Mouse (Mus musculus) liver, embryonic 15.5 days (tissue): ENCODE measurements around the gene Gstp2. TPM values are rescaled to one million over a fixed set of nuclear protein-coding genes. Genes with fewer than 3 reads are reported as not detected.

ENCODE experiments used
- ATAC-seq: fragments of 200-750 bp; cut with Nextera tagmentation; 2 replicates; pipeline ENCODE4 v1.8.0; 2017; ENCODE audit warnings: moderate number of reproducible peaks, mild to moderate bottlenecking, moderate library complexity; ENCODE audit not compliant: insufficient read depth
- H3K27ac ChIP-seq: fragments of 300-500 bp; sonication (generic); replicated peaks from 2 replicates; pipeline ENCODE4 v1.5.1; 2015; ENCODE audit warnings: mild to moderate bottlenecking, inconsistent platforms
- H3K27me3 ChIP-seq: fragments of 300-500 bp; sonication (generic); 2 replicates; pipeline ENCODE4 v1.6.1; 2015; ENCODE audit warnings: mild to moderate bottlenecking, inconsistent platforms
- H3K36me3 ChIP-seq: fragments of 300-500 bp; sonication (generic); replicated peaks from 2 replicates; pipeline ENCODE4 v1.6.1; 2015; ENCODE audit warnings: moderate library complexity, mild to moderate bottlenecking, inconsistent platforms
- H3K4me1 ChIP-seq: fragments of 300-500 bp; sonication (generic); replicated peaks from 2 replicates; pipeline ENCODE4 v1.6.1; 2015; ENCODE audit warnings: inconsistent platforms
- H3K4me2 ChIP-seq: fragments of 300-500 bp; sonication (generic); 2 replicates; pipeline ENCODE4 v1.6.1; 2015; ENCODE audit warnings: moderate library complexity, mild to moderate bottlenecking, inconsistent platforms
- H3K4me3 ChIP-seq: fragments of 300-500 bp; sonication (generic); replicated peaks from 2 replicates; pipeline ENCODE4 v1.5.1; 2015; ENCODE audit warnings: mild to moderate bottlenecking, inconsistent platforms
- H3K9ac ChIP-seq: fragments of 300-500 bp; sonication (generic); 2 replicates; pipeline ENCODE4 v1.6.1; 2015; ENCODE audit warnings: moderate library complexity, mild to moderate bottlenecking, inconsistent platforms
- H3K9me3 ChIP-seq: fragments of 300-500 bp; sonication (generic); replicated peaks from 2 replicates; pipeline ENCODE4 v1.6.1; 2016; ENCODE audit warnings: inconsistent platforms
- WGBS: fragments of 180-500 bp; shearing (Covaris S2); methylation state at CpG from one replicate; pipeline ENCODE4 v1.1.7; 2015; ENCODE audit warnings: mixed read lengths; ENCODE audit not compliant: insufficient replicate concordance; 5-methylcytosine and 5-hydroxymethylcytosine counted together
- polyA plus RNA-seq: library from polyadenylated mRNA; unstranded; fragments of >200 nt; fragmentation: Nextera tagmentation; extraction: Ambion mirVana; gene quantifications from 2 replicates; pipeline ENCODE4 v1.2.1, GENCODE M21; 2015

Gstp2 gene
- polyA plus RNA-seq: 7.7 and 8.0 TPM in 2 replicates

DNA sequence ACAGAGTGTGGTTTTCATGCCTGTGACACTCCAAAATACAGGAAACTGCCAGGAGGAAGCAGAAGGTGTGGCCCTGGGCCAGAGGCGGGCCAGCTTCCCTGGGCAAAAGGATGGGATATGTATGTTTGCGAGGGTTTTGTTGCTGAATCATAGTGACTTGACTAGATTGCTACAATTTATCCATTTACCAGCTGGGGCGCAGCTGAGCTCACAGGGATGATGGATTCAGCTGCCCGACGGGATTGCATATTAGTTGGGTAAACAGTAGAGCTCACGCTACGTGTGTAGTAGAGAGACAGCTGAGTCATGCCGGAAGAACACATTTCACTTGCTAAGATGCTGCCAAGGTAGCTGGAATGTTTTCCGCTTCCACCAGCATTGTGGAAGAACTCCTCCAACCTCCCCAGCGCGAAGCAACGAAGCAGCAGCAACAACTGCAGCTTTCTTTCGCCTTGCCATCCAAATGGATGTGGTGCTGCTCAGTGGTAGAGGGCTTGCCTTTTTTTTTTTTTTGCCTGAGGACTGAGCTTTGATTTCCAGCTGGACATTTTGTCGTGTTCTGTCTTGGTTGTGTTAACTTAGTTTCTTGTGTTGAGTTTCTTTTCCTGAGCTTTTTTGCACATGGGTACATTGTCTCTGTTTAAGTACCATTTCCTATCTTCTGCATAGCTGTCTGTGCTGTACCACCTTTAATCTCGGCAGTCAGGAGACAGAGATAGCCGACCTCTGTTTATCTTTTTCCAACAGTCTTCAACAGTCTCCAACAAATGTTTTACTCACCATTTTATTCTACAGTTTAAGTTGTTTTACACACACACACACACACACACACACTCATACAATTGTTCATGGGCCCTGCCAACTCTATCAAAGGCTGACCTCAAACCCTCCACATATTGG, at the start of gene Gstp2:
Gene Gstp2 (minus strand): TSS at position 58 of the 900 bp plus-strand sequence.
- peak; percentile 79 for ATAC-seq
- peak within 1 kb of the TSS; percentile 30 for H3K4me3 ChIP-seq
- WGBS: 49% methylated on average over 16 of the region's 16 CpGs

DNA sequence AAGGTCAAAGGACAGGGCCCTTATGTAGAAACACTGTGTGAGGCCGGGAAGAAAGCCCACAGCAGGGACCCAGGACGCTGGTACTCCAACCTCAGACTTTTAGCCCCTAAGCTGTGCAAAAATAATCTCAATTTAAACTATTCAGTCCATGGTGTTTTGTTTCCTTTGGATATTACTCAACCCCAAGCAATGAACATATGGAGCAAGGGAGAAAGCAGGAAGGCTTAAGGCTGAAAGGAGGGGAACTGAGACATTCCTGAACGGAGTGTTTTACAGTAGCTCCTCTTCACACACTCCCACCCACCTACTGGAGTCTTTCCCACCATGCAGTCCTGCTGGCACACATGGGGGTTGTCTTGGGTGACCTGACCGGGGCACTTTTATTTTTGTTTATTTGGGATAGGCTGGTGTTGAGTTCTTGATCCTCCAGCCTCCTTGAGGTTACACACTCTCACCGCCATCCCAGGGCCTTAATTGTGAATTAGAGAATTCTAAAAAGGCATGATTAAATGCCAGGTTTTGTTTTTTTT, 49.0 kb upstream of the Gstp2 start:
- Histone ChIP-seq H3K27me3 (peaks cover 5% of the 10 kb centered on the region), H3K27ac (no peak overlapping the region), H3K4me2 (no peak overlapping the region), H3K4me3 (no peak overlapping the region), H3K4me1 (peaks cover 45% of the 10 kb centered on the region), H3K9me3 (no peaks in the 10 kb centered on the region), H3K9ac (no peak overlapping the region), H3K36me3 (peaks cover 6% of the 10 kb centered on the region; the same call in 1 of the 2 replicates)
- WGBS: 74% methylated on average over 5 of the region's 5 CpGs
- no peak for ATAC-seq

More for the DNA sequence above, at the start of gene Gstp2:
- H3K9ac ChIP-seq: peak within 1 kb of the TSS; percentile 31; the same call in 1 of the 2 replicates
- H3K9me3 ChIP-seq: no peaks in the 10 kb centered on the region
- H3K27me3 ChIP-seq: no peaks in the 10 kb centered on the region
- peak within 1 kb of the TSS; percentile 57 for H3K4me2 ChIP-seq
- H3K4me1 ChIP-seq: peaks cover 48% of the 10 kb centered on the region
- H3K27ac ChIP-seq: peak within 1 kb of the TSS; percentile 96
- H3K36me3 ChIP-seq: no peaks in the 10 kb centered on the region

DNA sequence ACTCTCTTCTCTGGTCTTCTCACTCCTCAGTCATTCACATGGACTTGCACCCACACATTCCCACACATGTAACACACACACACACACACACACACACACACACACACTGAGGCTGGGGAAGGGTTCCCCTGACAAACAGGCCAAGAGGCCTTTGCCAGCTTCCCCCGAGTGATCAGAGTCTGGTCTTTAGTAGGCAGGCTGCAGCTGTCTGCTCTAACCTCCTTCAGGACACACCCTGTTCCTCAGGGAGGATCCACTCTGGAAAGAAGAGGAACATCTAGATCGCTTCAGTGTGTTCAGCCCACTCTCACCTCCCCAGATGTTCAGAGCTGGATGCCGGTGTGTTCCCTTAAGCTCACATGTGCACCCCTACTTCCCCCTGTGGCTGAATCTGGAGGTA, 48.5 kb upstream of the Gstp2 start:
- Histone ChIP-seq H3K4me2 (no peak overlapping the region), H3K9ac (no peak overlapping the region), H3K36me3 (peaks cover 6% of the 10 kb centered on the region; the same call in 1 of the 2 replicates), H3K27me3 (peaks cover 3% of the 10 kb centered on the region), H3K4me1 (peaks cover 40% of the 10 kb centered on the region), H3K4me3 (no peak overlapping the region), H3K27ac (no peak overlapping the region), H3K9me3 (no peaks in the 10 kb centered on the region)
- no peak for ATAC-seq
- WGBS: 69% methylated on average over 3 of the region's 3 CpGs

DNA sequence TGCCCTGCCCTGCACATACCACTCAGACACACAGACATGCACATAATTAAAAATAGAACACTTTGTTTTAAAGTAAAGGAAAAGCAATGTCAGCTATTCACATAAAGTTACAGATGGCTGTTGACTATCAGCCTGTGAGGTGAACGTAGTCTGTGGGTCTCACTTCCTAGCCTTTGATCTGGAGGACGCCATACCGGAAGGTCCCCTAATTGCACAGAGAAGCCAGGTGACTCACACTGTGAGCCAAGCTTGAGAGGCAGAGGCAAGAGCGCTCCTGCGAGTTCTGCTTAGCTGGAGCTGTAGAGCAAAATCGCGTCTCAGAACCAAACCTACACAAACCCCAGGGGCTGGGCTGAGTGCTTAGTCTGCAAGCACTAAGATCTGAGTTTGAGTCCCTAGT, 47.9 kb upstream of the Gstp2 start:
- H3K36me3 ChIP-seq: peaks cover 6% of the 10 kb centered on the region; the same call in 1 of the 2 replicates
- no peak for ATAC-seq
- H3K27ac ChIP-seq: no peak overlapping the region
- H3K9me3 ChIP-seq: no peaks in the 10 kb centered on the region
- 76% methylated on average over 7 of the region's 7 CpGs for WGBS
- no peak overlapping the region for H3K4me2 ChIP-seq
- peaks cover 9% of the 10 kb centered on the region for H3K27me3 ChIP-seq
- H3K4me1 ChIP-seq: peaks cover 34% of the 10 kb centered on the region
- no peak overlapping the region for H3K9ac ChIP-seq
- no peak overlapping the region for H3K4me3 ChIP-seq

DNA sequence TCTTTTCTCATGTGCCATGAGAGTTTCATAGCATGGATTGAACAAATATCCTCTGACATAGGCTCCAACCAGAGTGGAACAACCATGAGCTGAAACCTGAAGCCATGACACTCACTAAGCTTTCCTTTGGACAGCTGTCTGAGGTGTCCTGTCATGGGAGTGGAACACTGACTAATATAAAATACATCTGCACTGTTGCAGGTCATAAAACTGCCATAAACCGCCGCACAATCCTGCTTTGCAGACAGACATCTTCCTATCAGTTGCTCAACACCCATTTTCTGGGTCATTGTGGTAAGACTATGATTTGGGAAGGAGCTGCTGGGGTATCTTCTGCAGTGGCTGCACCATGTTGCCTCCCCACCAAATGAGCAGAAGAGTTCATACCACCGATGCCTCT, 46.9 kb upstream of the Gstp2 start:
- WGBS: 45% methylated on average over 3 of the region's 3 CpGs
- no peak for ATAC-seq
- no peak overlapping the region for H3K4me2 ChIP-seq
- H3K9me3 ChIP-seq: no peaks in the 10 kb centered on the region
- H3K4me1 ChIP-seq: peaks cover 30% of the 10 kb centered on the region
- H3K4me3 ChIP-seq: no peak overlapping the region
- H3K36me3 ChIP-seq: no peaks in the 10 kb centered on the region
- H3K27me3 ChIP-seq: peaks cover 11% of the 10 kb centered on the region
- no peak overlapping the region for H3K27ac ChIP-seq
- H3K9ac ChIP-seq: no peak overlapping the region

DNA sequence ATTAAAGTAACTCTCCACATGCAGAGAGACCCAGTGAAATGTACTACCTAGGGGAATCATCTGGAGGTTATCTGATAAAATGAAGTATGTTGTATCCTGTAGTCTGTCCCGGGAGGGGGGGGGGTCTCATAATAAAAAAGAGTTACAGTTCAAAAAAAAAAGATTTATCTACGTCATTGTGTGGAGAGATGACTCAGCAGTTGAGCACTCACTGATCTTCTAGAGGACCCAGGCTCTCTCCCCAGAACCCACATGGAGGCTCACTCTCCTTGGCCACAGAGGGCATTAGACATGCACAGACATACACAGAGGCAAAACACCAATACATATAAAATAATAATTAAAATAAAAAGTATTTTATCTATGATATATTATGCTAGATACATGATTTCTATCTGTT, 45.6 kb upstream of the Gstp2 start:
- Histone ChIP-seq H3K36me3 (no peaks in the 10 kb centered on the region), H3K27ac (no peak overlapping the region), H3K9me3 (no peaks in the 10 kb centered on the region), H3K4me3 (no peak overlapping the region), H3K4me1 (peaks cover 20% of the 10 kb centered on the region), H3K27me3 (peaks cover 16% of the 10 kb centered on the region), H3K4me2 (no peak overlapping the region), H3K9ac (no peak overlapping the region)
- WGBS: 16% methylated on average over 2 of the region's 2 CpGs
- no peak for ATAC-seq

DNA sequence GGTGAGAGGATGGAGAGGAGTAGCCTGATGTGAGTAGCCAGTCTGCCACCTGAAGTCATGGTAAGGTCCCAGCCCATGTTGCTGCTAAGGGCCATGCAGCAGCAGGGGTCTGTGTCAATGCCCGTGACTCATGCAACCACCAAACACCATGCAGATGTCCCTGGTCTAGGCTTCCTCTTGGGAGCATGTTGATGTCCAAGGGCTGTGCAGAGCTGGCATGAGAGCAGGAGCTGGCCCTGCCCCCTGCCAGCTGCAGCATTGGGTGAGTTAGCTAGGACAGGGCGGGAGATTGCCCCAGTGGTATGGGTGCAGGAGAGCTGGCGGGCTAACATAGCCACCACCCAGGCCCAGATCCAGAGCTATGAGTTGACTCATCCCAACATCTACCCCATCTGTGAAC, 44.6 kb upstream of the Gstp2 start:
- ATAC-seq: no peak
- 61% methylated on average over 3 of the region's 3 CpGs for WGBS
- Histone ChIP-seq H3K9ac (no peak overlapping the region), H3K36me3 (no peaks in the 10 kb centered on the region), H3K27ac (no peak overlapping the region), H3K4me1 (peaks cover 14% of the 10 kb centered on the region), H3K4me3 (no peak overlapping the region), H3K27me3 (peaks cover 23% of the 10 kb centered on the region), H3K9me3 (no peaks in the 10 kb centered on the region), H3K4me2 (no peak overlapping the region)

DNA sequence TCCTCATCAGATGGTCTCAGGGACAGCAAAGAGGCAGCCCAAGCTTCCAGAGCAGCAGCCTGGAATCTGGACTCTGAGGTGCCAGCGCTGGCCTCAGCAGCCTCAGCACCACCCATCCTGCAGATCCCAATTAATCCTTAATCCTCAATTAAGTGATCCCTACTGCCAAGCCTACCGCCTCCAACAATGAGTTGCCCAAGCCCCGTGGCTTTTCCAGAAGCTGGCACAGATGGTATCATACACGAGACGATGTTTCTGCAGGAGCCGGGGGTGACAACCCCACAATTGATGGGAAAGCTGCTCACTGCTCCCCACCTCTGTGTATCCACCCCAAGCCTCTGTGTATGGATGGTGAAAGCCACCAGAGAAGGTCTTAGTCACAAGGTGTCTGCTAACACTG, 43.3 kb upstream of the Gstp2 start:
- peaks cover 24% of the 10 kb centered on the region for H3K27me3 ChIP-seq
- 68% methylated on average over 6 of the region's 6 CpGs for WGBS
- H3K4me3 ChIP-seq: no peak overlapping the region
- no peak overlapping the region for H3K27ac ChIP-seq
- no peaks in the 10 kb centered on the region for H3K9me3 ChIP-seq
- peaks cover 24% of the 10 kb centered on the region for H3K4me1 ChIP-seq
- no peak overlapping the region for H3K9ac ChIP-seq
- no peaks in the 10 kb centered on the region for H3K36me3 ChIP-seq
- no peak for ATAC-seq
- no peak overlapping the region for H3K4me2 ChIP-seq

DNA sequence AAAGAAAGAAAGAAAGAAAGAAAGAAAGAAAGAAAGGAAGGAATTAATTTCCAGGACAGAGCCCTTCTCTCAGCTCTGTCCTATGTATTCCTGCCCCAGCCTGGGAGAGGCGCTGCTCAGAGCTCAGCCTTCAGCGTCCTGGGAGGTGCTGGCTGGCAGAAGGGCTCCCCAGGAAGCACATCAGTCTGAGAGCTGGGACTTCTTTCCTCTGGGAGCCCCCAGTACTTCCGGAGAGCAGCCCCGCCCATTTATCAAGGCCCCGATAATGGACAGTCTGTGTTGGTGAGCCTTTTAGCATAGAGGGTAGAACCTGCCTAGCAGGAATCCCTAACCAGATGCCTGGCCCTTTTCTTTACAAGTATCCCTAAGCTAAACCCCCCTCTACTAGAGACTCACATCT, 42.3 kb upstream of the Gstp2 start:
- ATAC-seq: no peak
- H3K4me1 ChIP-seq: peaks cover 33% of the 10 kb centered on the region
- H3K36me3 ChIP-seq: no peaks in the 10 kb centered on the region
- no peaks in the 10 kb centered on the region for H3K9me3 ChIP-seq
- peaks cover 33% of the 10 kb centered on the region for H3K27me3 ChIP-seq
- H3K4me3 ChIP-seq: no peak overlapping the region
- no peak overlapping the region for H3K9ac ChIP-seq
- WGBS: 25% methylated on average over 5 of the region's 5 CpGs
- H3K4me2 ChIP-seq: no peak overlapping the region
- no peak overlapping the region for H3K27ac ChIP-seq

DNA sequence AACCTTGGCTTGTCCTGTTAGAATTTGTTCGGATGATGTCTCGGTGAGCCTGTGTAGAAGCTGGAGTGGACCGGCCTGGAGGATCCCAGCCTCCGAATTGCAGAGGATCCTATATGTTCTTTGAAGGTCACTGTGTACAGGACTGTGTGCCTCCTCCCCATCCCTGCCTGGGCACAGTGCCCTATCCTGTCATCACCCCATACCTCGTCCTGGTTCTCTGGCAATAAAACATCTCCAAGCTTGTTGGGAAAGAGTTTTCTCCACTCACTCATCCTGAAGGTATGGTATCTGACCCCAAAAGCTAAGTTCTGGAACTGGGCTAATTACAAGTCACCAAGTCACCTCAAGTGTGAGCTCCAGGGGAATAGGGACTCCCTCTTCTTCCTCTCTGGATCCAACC, 41.3 kb upstream of the Gstp2 start:
- no peak overlapping the region for H3K27ac ChIP-seq
- H3K27me3 ChIP-seq: peaks cover 35% of the 10 kb centered on the region
- WGBS: 68% methylated on average over 5 of the region's 5 CpGs
- H3K4me1 ChIP-seq: peaks cover 25% of the 10 kb centered on the region
- H3K4me2 ChIP-seq: no peak overlapping the region
- no peak overlapping the region for H3K9ac ChIP-seq
- no peak overlapping the region for H3K4me3 ChIP-seq
- no peaks in the 10 kb centered on the region for H3K36me3 ChIP-seq
- ATAC-seq: no peak
- no peaks in the 10 kb centered on the region for H3K9me3 ChIP-seq

DNA sequence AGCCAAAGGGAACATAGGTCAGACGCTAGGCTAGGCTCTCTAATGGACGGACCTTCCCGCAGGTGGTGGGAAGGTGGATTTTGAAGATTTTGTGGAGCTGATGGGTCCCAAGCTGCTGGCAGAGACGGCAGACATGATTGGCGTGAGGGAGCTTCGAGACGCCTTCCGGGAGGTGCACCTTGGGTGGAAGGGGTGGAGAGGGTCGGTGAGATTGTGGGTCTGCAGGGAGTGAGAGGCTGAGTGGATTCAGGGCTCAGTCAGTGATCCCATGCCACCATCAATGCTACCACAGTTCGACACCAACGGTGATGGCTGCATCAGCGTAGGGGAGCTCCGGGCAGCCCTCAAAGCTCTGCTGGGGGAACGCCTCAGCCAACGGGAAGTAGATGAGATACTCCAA, 40.3 kb upstream of the Gstp2 start:
- H3K4me3 ChIP-seq: no peak overlapping the region
- WGBS: 81% methylated on average over 15 of the region's 15 CpGs
- peaks cover 30% of the 10 kb centered on the region for H3K4me1 ChIP-seq
- peaks cover 35% of the 10 kb centered on the region for H3K27me3 ChIP-seq
- H3K9me3 ChIP-seq: no peaks in the 10 kb centered on the region
- no peak for ATAC-seq
- H3K9ac ChIP-seq: no peak overlapping the region
- no peak overlapping the region for H3K4me2 ChIP-seq
- no peak overlapping the region for H3K27ac ChIP-seq
- no peaks in the 10 kb centered on the region for H3K36me3 ChIP-seq
